Mouse (Mus musculus) embryonic stem cell, embryonic (primary cell): Measurements from ENCODE around the gene Taf15.

ENCODE experiments used
- CTCF ChIA-PET, 4 experiments: fragments of 300-600 bp in 2 of 4; fragments of 350-600 bp in 2 of 4; sonication (Branson Sonifier 250); formaldehyde crosslinking; loops; one replicate each; lab custom pipeline; 2022; ENCODE audit warnings: inconsistent platforms in 2 of 4; lab: Charles Lee
- POLR2A ChIA-PET, 4 experiments: fragments of 300-600 bp in 2 of 4; fragments of 350-600 bp in 2 of 4; sonication (Branson Sonifier 250); formaldehyde crosslinking; loops; one replicate each; lab custom pipeline; 2022; ENCODE audit warnings: antibody characterized with exemption in 4 of 4, inconsistent platforms in 1 of 4; lab: Charles Lee

The Taf15 gene

DNA sequence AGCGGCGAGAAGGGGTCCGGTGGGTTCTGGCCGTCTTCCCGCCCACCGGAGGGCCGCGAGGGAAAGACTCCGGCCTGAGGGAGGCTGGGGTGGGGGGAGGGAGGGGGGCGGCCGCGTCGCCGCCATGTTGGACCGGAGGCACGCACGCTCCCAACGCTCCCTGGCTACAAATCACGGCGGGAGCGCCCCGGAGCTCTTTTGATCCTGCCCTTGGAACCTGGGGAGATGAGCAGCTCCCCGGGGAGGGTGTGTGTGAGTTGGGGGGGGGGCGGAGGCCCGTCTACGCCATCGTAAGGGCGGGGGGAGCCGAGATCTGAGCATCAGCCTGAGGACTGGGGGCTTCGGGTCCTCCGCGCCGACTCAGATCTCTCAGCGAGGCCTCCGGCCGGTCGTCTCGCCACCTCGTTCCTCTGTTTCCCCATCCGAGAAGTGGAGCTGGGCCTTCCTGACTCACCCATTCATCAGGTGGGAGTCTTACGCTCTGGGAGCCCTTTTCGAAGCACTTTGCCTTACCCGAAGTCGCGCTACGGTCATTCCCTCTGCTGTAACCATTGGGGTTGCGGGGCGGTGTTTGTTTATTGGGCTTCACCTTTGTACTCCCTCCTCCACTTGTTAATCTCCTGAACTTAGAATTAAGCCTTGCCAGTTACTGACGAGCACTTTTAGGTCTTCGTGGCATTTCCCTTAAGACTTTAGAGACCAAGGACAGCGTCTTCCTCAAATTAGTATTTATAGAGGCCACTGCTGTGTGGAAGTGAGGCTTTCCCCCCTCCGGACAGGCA, 540 bp downstream of the Taf15 start:
- ChIA-PET POLR2A (interaction anchor here (0.6 to 17.8 kb wide), 82 partner anchors 8 to 815 kb away, joined by 3 to 563 read pairs (median 5); partner anchors contain the start of genes Ap2b1 (in 4 of the 4), Mmp28 (in 3 of the 4), Heatr6 (in 2 of the 4) and Rasl10b (in 2 of the 4)), CTCF (interaction anchor here in 3 of 4 experiments (1.1 to 2.3 kb wide), 7 partner anchors 8 to 33 kb away, joined by 3 to 34 read pairs (median 7); no protein-coding TSS in a partner anchor)

DNA sequence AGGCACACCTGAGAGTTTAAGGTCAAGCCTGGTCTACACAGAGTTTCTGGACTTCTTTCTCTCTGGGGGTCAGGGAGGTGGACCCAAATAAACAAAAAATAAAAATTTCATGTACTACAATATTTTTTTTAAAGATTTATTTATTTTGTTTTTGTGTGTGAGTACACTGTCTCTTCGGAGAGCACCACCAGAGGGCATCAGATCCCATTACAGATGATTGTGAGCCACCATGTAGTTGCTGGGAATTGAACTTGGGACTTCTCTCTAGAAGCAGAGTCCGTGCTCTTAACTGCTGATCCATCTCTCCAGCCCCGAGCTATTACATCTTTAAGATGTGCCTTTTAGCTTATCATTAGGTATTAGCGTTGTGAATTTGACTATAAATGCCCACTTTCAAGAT, 18.6 kb downstream of the Taf15 start:
- ChIA-PET CTCF (no interaction called here), POLR2A (interaction anchor here in 3 of 4 experiments (0.6 to 22.5 kb wide), 6 partner anchors 10 to 129 kb away, joined by 3 to 367 read pairs (median 4); partner anchors contain the start of gene Taf15 (in 2 of the 3))

GRCm38 (mm10) chr11:83495571-83495970, 22.7 kb downstream of the Taf15 start:
- CTCF ChIA-PET: interaction anchor here in 2 of 4 experiments (1.2 to 1.7 kb wide), 2 partner anchors 23 to 53 kb away, joined by 3 read pairs; partner anchors contain the start of gene Taf15 (in 1 of the 2)

DNA sequence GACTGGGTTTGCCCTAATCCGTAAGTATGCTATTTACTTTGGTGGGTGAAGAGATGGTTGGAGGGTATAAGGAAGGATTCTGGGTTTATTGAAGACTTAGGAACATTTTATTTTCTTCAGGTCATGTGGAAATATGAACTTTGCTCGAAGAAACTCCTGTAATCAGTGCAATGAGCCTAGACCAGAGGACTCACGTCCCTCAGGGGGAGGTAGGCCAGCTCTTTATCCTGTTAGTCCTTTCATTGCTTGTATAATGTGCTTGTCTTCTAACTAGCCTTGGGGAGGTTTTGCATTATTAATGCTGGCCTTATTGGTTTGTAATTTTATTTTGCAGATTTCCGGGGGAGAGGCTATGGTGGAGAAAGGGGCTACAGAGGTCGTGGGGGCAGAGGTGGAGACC, 31.4 kb downstream of the Taf15 start:
- POLR2A ChIA-PET: interaction anchor here in 2 of 4 experiments (0.6 to 22.5 kb wide), 7 partner anchors 9 to 420 kb away, joined by 3 to 367 read pairs (median 3); partner anchors contain the start of gene Taf15 (in 2 of the 2)
- CTCF ChIA-PET: no interaction called here

More at GRCm38 (mm10) chr11:83495571-83495970, 22.7 kb downstream of the Taf15 start:
- POLR2A ChIA-PET: interaction anchor here (0.6 to 22.5 kb wide), 25 partner anchors 8 to 305 kb away, joined by 3 to 367 read pairs (median 4); partner anchors contain the start of genes Taf15 (in 4 of the 4) and Ap2b1 (in 2 of the 4)

DNA sequence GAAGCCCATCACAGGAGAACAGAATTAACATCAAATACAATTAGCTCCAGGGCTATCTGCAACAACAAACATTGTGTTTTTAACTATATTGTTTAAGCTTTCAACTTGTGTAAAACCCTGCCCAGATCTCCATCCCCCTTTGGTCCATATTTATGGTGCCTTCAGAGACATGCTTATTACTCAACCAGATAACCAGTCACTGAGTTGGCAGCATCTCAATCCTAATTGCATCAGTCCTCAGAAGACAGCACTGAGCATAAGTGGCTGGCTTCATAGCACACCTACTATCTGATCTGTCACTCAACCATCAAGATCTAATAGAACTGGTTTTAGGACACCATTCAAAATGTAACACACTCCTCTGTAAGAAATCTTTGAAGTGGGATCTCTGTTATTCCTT, 36.6 kb downstream of the Taf15 start:
- ChIA-PET CTCF (no interaction called here), POLR2A (interaction anchor here in 3 of 4 experiments (0.6 to 22.5 kb wide), 5 partner anchors 12 to 424 kb away, joined by 3 to 367 read pairs (median 3); partner anchors contain the start of gene Taf15 (in 1 of the 3))

DNA sequence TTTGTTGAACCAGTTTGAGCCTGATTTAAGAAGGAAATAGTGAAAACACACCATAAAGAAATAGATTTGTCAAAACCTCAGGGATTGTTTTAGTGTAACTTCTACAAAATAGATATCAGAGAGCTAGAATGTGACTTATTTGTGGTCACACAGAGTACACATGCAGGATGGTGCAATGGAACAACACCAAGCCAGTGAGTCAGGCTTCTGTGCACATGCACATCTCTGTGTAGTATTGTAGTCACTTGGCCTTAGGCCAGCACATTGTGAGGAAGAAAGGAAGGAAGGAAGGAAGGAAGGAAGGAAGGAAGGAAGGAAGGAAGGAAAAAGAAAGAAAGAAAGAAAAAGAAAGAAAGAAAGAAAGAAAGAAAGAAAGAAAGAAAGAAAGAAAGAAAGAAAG, 44.3 kb downstream of the Taf15 start:
- POLR2A ChIA-PET: interaction anchor here in 2 of 4 experiments (0.5 to 1.4 kb wide), 5 partner anchors 9 to 1674 kb away, joined by 3 to 5 read pairs (median 3); no protein-coding TSS in a partner anchor
- CTCF ChIA-PET: no interaction called here

- ChIA-PET POLR2A (interaction anchor here in 1 of 4 experiments (1.4 kb wide), 1 partner anchor 223 kb away, joined by 3 read pairs; no protein-coding TSS in a partner anchor), CTCF (no interaction called here)
These were observed 45.5 kb downstream of the Taf15 start for GRCm38 (mm10) chr11:83518371-83518770.

GRCm38 (mm10) chr11:83522075-83522474, 49.2 kb downstream of the Taf15 start, which contains the start of gene Heatr9:
Heatr9 (minus strand) TSS chr11:83522175.
- CTCF ChIA-PET: no interaction called here

GRCm38 (mm10) chr11:83529024-83529423, 56.1 kb downstream of the Taf15 start:
- POLR2A ChIA-PET: no interaction called here
- CTCF ChIA-PET: interaction anchor here in 1 of 4 experiments (0.5 to 0.8 kb wide), 2 partner anchors 78 to 894 kb away, joined by 3 read pairs; no protein-coding TSS in a partner anchor

More at GRCm38 (mm10) chr11:83522075-83522474, 49.2 kb downstream of the Taf15 start, which contains the start of gene Heatr9:
- POLR2A ChIA-PET: interaction anchor here in 1 of 4 experiments (0.7 to 2.1 kb wide), 4 partner anchors 9 to 271 kb away, joined by 3 to 9 read pairs (median 3); no protein-coding TSS in a partner anchor

DNA sequence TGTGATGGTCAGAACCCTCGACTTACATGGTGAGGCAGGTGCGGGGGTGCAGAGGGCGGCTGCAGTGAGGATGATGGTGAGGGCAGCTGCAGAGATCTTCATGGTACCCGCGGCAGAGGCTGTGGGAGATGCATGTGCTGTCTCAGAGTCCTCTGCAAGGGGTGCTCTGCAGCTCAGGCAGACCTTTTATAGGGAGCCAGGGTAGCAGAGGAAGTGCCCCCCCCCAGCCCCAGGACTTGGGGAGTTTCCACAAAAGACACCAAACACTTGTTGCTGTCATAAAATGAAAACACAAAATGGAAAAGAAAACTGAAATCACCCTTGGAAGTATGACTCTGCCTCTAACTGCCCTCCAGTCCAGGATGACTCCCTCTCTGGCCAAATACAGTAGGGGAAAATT, 57.5 kb downstream of the Taf15 start, which contains the start of gene Ccl5:
Gene Ccl5 (minus strand): TSS at position 159 of the 400 bp plus-strand sequence.
- ChIA-PET CTCF (no interaction called here), POLR2A (interaction anchor here in 1 of 4 experiments (0.6 kb wide), 1 partner anchor 17 kb away, joined by 5 read pairs; no protein-coding TSS in a partner anchor)

DNA sequence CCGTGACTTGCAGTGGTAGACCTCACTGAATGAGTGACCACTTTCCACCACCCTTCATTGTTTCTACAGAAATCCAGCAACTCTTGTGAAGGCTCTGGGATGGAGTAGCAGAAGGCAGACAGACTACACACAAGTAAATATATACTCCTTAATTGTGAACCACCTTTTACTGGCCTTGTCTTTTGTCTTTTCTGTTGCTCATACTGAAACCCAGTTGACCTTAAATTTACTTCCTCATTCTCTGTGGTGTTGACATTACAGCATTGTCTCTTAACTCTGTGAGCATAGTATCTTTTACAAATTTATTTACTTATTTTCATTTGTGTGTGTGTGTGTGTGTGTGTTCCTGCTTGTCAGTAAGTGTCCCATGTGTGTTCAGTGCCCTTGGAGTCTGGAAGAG, 60.3 kb downstream of the Taf15 start:
- ChIA-PET POLR2A (interaction anchor here in 1 of 4 experiments (1.5 kb wide), 1 partner anchor 58 kb away, joined by 3 read pairs; no protein-coding TSS in a partner anchor), CTCF (interaction anchor here in 1 of 4 experiments (0.6 kb wide), 1 partner anchor 31 kb away, joined by 10 read pairs; no protein-coding TSS in a partner anchor)

- ChIA-PET CTCF (no interaction called here), POLR2A (interaction anchor here in 2 of 4 experiments (0.5 to 1.8 kb wide), 4 partner anchors 17 to 230 kb away, joined by 3 to 5 read pairs (median 4); partner anchors contain the start of gene Taf15 (in 1 of the 2))
These were observed 61.3 kb downstream of the Taf15 start for GRCm38 (mm10) chr11:83534143-83534542.

- ChIA-PET POLR2A (interaction anchor here in 2 of 4 experiments (0.5 to 1.8 kb wide), 4 partner anchors 17 to 229 kb away, joined by 3 to 5 read pairs (median 4); partner anchors contain the start of gene Taf15 (in 1 of the 2)), CTCF (interaction anchor here in 1 of 4 experiments (0.6 kb wide), 1 partner anchor 204 kb away, joined by 3 read pairs; no protein-coding TSS in a partner anchor)
These were observed 61.9 kb downstream of the Taf15 start for GRCm38 (mm10) chr11:83534609-83535423.

DNA sequence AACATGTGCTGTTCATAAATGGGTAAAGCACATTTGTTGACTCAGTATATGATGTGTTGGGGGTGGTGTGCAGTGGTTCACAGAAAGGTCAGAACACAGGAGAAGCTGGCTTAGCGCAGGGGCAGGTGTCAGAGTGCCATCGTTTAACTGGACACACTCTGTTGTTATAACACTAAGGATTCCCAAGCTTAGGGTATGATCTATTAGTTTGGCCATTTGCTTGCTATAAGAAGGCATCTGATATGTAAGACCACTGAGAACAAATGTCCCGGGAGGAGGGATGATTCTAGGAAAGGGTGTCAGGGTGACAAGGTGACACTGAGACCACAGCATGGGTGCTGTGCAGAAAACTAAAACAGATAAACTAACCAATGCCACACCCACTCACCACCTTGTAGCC, 63.9 kb downstream of the Taf15 start:
- CTCF ChIA-PET: no interaction called here

GRCm38 (mm10) chr11:83538705-83539314, 65.9 kb downstream of the Taf15 start:
- ChIA-PET CTCF (no interaction called here), POLR2A (interaction anchor here in 1 of 4 experiments (0.6 kb wide), 1 partner anchor 10 kb away, joined by 6 read pairs; no protein-coding TSS in a partner anchor)

More for the DNA sequence above, 63.9 kb downstream of the Taf15 start:
- POLR2A ChIA-PET: no interaction called here

DNA sequence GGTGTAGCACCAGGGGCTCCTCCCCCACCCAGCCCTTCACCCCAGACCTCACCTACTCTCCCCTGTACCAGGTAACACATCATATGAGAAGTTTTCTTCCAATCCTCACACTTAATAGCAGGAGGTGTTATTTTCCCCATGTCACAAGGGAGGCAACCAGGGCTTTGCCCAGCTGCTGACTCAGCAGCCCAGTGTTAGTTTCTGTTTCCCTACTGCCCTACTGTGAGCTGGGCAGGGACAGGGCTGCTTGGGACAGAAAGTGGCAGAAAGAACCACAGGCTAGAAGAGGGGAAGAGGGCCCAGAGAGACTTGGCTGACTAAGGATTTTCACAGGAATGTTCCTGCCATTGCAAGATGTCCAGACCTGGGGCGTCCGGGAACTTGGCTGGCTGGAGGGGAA, 68.0 kb downstream of the Taf15 start:
- ChIA-PET POLR2A (interaction anchor here in 1 of 4 experiments (1.2 kb wide), 1 partner anchor 27 kb away, joined by 3 read pairs; no protein-coding TSS in a partner anchor), CTCF (interaction anchor here in 1 of 4 experiments (0.6 kb wide), 1 partner anchor 524 kb away, joined by 3 read pairs; no protein-coding TSS in a partner anchor)

- ChIA-PET CTCF (no interaction called here), POLR2A (no interaction called here)
These were observed 68.5 kb downstream of the Taf15 start for GRCm38 (mm10) chr11:83541415-83541814.
